Mouse (Mus musculus) midbrain, embryonic 16.5 days (tissue): ENCODE measurements around the gene Htra3. TPM values are rescaled to one million over a fixed set of nuclear protein-coding genes. Genes with fewer than 3 reads are reported as not detected.

Experiments used
- ATAC-seq: fragments of 200-750 bp; cut with Nextera tagmentation; 2 replicates; pipeline ENCODE4 v1.8.0; 2017; ENCODE audit warnings: moderate TSS enrichment
- H3K27ac ChIP-seq: fragments of 300-500 bp; sonication (generic); 2 replicates; pipeline ENCODE4 v1.5.1; 2014; ENCODE audit warnings: mild to moderate bottlenecking, low read length, mixed read lengths
- H3K27me3 ChIP-seq: fragments of 300-500 bp; sonication (generic); 2 replicates; pipeline ENCODE4 v1.6.1; 2014; ENCODE audit warnings: low read depth, low read length, mixed read lengths; ENCODE audit not compliant: control insufficient read depth, insufficient read depth
- H3K36me3 ChIP-seq: fragments of 300-500 bp; sonication (generic); 2 replicates; pipeline ENCODE4 v1.6.1; 2014; ENCODE audit warnings: mild to moderate bottlenecking, low read length, moderate library complexity, mixed read lengths; ENCODE audit not compliant: control insufficient read depth, insufficient read depth
- H3K4me1 ChIP-seq: fragments of 300-500 bp; sonication (generic); 2 replicates; pipeline ENCODE4 v1.6.1; 2014; ENCODE audit warnings: mild to moderate bottlenecking, low read length, mixed read lengths; ENCODE audit not compliant: control insufficient read depth, insufficient read depth
- H3K4me2 ChIP-seq: fragments of 300-500 bp; sonication (generic); 2 replicates; pipeline ENCODE4 v1.6.1; 2014; ENCODE audit warnings: mild to moderate bottlenecking, low read length, mixed read lengths
- H3K4me3 ChIP-seq: fragments of 300-500 bp; sonication (generic); 2 replicates; pipeline ENCODE4 v1.5.1; 2014; ENCODE audit warnings: low read depth, mild to moderate bottlenecking, low read length, moderate library complexity, mixed read lengths
- H3K9ac ChIP-seq: fragments of 300-500 bp; sonication (generic); 2 replicates; pipeline ENCODE4 v1.6.1; 2014; ENCODE audit warnings: low read depth, low read length, mixed read lengths
- H3K9me3 ChIP-seq: fragments of 300-500 bp; sonication (generic); replicated peaks from 2 replicates; pipeline ENCODE4 v1.6.1; 2014; ENCODE audit warnings: mild to moderate bottlenecking, low read length, mixed read lengths; ENCODE audit not compliant: control insufficient read depth, poor library complexity, severe bottlenecking
- WGBS: fragments of 180-500 bp; shearing (Covaris S2); extraction: QIAGEN DNeasy Blood & Tissue Kit; methylation state at CpG from one replicate; pipeline ENCODE4 v1.1.7; 2014; 5-methylcytosine and 5-hydroxymethylcytosine counted together
- polyA plus RNA-seq: library from polyadenylated mRNA; unstranded; fragments of >200 nt; fragmentation: Nextera tagmentation; extraction: Ambion mirVana; gene quantifications from 2 replicates; pipeline ENCODE4 v1.2.1, GENCODE M21; 2015

Htra3 gene
- polyA plus RNA-seq, 1 experiment from 2014 or later = 15.7 TPM

GRCm38 (mm10) chr5:35609971-35610370 lies 69.6 kb downstream of the Htra3 start:
- Histone ChIP-seq H3K4me1 (peaks cover 10% of the 10 kb centered on the region), H3K9ac (no peak overlapping the region), H3K36me3 (peaks cover 8% of the 10 kb centered on the region), H3K4me2 (no peak overlapping the region), H3K4me3 (no peak overlapping the region), H3K27ac (no peak overlapping the region), H3K9me3 (no peaks in the 10 kb centered on the region), H3K27me3 (no peaks in the 10 kb centered on the region)
- WGBS = 64% methylated on average over 2 of the region's 2 CpGs
- no peak for ATAC-seq

DNA sequence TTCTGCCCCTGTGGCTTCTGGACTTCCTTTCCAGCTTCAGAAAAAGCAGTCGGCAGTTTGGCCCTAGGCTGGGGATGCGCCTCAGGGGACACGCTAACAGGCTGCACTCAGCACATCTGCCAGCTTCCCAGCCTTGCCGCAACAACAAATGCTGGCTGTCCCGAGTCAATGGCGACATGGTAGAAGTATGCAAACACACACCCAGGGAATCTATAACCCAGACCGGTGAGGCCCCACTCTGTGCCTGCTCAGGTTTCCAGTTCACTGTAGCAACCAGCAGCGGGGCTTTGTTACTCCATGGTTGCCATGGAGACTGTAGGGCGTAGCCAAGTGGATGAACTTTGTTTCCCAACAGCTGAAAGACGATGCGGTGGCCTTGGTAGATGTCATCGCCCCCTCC lies 70.2 kb downstream of the Htra3 start:
- H3K9me3 ChIP-seq = no peaks in the 10 kb centered on the region
- H3K9ac ChIP-seq = no peak overlapping the region
- no peak overlapping the region for H3K27ac ChIP-seq
- no peak overlapping the region for H3K4me3 ChIP-seq
- peaks cover 12% of the 10 kb centered on the region for H3K36me3 ChIP-seq
- ATAC-seq = peak; percentile 54; the same call in 1 of the 2 replicates
- no peak overlapping the region for H3K4me2 ChIP-seq
- WGBS = 4% methylated on average over 12 of the region's 12 CpGs
- H3K4me1 ChIP-seq = peaks cover 10% of the 10 kb centered on the region
- no peaks in the 10 kb centered on the region for H3K27me3 ChIP-seq

DNA sequence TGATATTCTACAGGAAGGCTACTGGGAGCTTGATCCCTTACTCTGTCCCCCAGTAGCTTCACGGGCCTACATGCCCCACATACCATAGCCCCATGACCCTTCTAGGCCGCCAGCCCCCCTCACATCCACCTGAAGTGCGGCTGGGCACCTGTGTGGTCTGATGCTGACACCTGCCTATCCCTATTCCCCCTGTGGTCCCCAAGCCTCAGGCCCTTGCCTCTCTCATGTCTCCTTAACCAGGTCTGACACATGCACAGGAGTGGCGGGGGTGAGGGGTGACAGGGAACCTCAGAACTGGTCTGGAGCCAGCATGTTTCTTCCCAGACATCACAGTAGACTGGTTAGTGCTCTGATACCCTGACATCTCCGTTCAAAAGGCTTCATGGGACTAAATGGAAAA lies 71.0 kb downstream of the Htra3 start:
- Histone ChIP-seq H3K9ac (no peak overlapping the region), H3K4me1 (peaks cover 10% of the 10 kb centered on the region), H3K27me3 (no peaks in the 10 kb centered on the region), H3K27ac (no peak overlapping the region), H3K36me3 (peaks cover 12% of the 10 kb centered on the region), H3K9me3 (no peaks in the 10 kb centered on the region), H3K4me2 (no peak overlapping the region), H3K4me3 (no peak overlapping the region)
- 86% methylated on average over 5 of the region's 5 CpGs for WGBS
- no peak for ATAC-seq

DNA sequence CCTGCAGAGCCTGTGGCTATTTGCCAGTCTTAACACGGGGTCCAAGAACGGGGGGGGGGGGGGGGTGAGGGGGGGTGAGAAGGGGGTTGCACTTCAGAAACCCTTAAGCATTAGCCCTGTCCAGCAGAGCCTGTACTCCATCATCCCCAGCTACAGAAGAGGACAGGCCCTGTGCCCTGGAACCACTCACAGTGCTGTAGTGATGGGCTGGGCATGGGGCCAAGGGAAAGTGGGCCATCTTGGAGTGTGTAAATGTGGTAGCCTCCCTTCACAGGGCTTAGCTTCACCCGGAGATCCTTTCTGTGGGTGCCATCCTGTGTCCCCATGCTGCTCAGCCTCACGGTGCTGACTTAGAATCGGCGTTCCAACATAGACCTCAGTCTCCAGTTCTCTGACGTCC lies 71.8 kb downstream of the Htra3 start:
- Histone ChIP-seq H3K36me3 (peaks cover 14% of the 10 kb centered on the region), H3K4me1 (peaks cover 10% of the 10 kb centered on the region), H3K4me3 (no peak overlapping the region), H3K9ac (no peak overlapping the region), H3K9me3 (no peaks in the 10 kb centered on the region), H3K27me3 (no peaks in the 10 kb centered on the region), H3K27ac (no peak overlapping the region), H3K4me2 (no peak overlapping the region)
- WGBS = 95% methylated on average over 5 of the region's 7 CpGs
- ATAC-seq = 0 out of 2 replicates have a peak, but pooled peaks have one; percentile 44

- Histone ChIP-seq H3K9ac (no peak overlapping the region), H3K4me1 (peaks cover 10% of the 10 kb centered on the region), H3K9me3 (no peaks in the 10 kb centered on the region), H3K27ac (no peak overlapping the region), H3K27me3 (no peaks in the 10 kb centered on the region), H3K36me3 (peaks cover 15% of the 10 kb centered on the region), H3K4me2 (no peak overlapping the region), H3K4me3 (no peak overlapping the region)
- WGBS = 94% methylated on average over 7 of the region's 7 CpGs
- no peak for ATAC-seq
Observed at GRCm38 (mm10) chr5:35606800-35607199, 72.8 kb downstream of the Htra3 start.

- WGBS = 85% methylated on average over 7 of the region's 7 CpGs
- no peak overlapping the region for H3K4me2 ChIP-seq
Observed at GRCm38 (mm10) chr5:35605355-35605754, 74.2 kb downstream of the Htra3 start.

More at GRCm38 (mm10) chr5:35605355-35605754, 74.2 kb downstream of the Htra3 start:
- H3K4me1 ChIP-seq = peaks cover 10% of the 10 kb centered on the region
- no peak overlapping the region for H3K4me3 ChIP-seq
- H3K27me3 ChIP-seq = no peaks in the 10 kb centered on the region
- H3K9me3 ChIP-seq = no peaks in the 10 kb centered on the region
- H3K36me3 ChIP-seq = peaks cover 22% of the 10 kb centered on the region
- no peak for ATAC-seq
- H3K9ac ChIP-seq = no peak overlapping the region
- H3K27ac ChIP-seq = no peak overlapping the region

Other genes with a start within 250 kb of the Htra3 start
- 0.75 and 1.5 TPM in 2 replicates for gene Cpz, start 154.1 kb downstream of the Htra3 start, polyA plus RNA-seq
- 6.8 and 7.0 TPM in 2 replicates for gene Trmt44, start 104.7 kb downstream of the Htra3 start, polyA plus RNA-seq
- gene Acox3, start 96.7 kb downstream of the Htra3 start, polyA plus RNA-seq = 14.2 and 14.9 TPM in 2 replicates
- 1.8 and 3.2 TPM in 2 replicates for gene Sh3tc1, start 60.2 kb upstream of the Htra3 start, polyA plus RNA-seq
- 29.4 and 36.2 TPM in 2 replicates for gene Ablim2, start 78.1 kb upstream of the Htra3 start, polyA plus RNA-seq
- 61.2 and 65.6 TPM in 2 replicates for gene Afap1, start 213.5 kb upstream of the Htra3 start, polyA plus RNA-seq